Mouse (Mus musculus): ENCODE results near the gene Camta1. TPM values are rescaled to one million over a fixed set of nuclear protein-coding genes. Genes with fewer than 3 reads are reported as not detected.

Camta1 gene
- total RNA-seq, 1 experiment = 9.3 TPM

- no peak for TF ChIP-seq ZC3H11A (IDR thresholded peaks at IDR 0.05; ENCODE audit: borderline replicate concordance, low read depth, low read length)
- TF ChIP-seq CHD2 (IDR thresholded peaks at IDR 0.05; ENCODE audit: low read depth, low read length) = no peak
- no peak for TF ChIP-seq HCFC1 (IDR thresholded peaks at IDR 0.05; ENCODE audit: borderline replicate concordance, insufficient read depth, low read length)
- TF ChIP-seq MAFK (IDR thresholded peaks at IDR 0.05; ENCODE audit: insufficient read depth, low read depth, low read length) = no peak
- TF ChIP-seq ZNF384 (IDR thresholded peaks at IDR 0.05; ENCODE audit: low read depth, low read length) = no peak
- Histone ChIP-seq H3K4me3 (ENCODE audit: insufficient read depth in 1 of 2, low read depth in 1 of 2, low read length in 2 of 2, poor library complexity in 1 of 2, severe bottlenecking in 1 of 2) (no peak overlapping the region), H3K9me3 (ENCODE audit: control insufficient read depth, insufficient read depth, low read depth, low read length) (no peaks in the 10 kb centered on the region), H3K36me3 (ENCODE audit: control insufficient read depth, insufficient read depth, low read length, poor library complexity, severe bottlenecking) (no peaks in the 10 kb centered on the region), H3K27ac (ENCODE audit: insufficient read depth, low read depth, low read length, poor library complexity, severe bottlenecking) (no peak overlapping the region), H3K4me1 (ENCODE audit: control insufficient read depth in 2 of 2, insufficient read depth in 2 of 2, low read length in 2 of 2, poor library complexity in 1 of 2) (peaks cover 0 to 4% of the 10 kb centered on the region in 2 experiments; a peak in 1 of 4 replicates), H3K9ac (ENCODE audit: insufficient read depth, low read depth, low read length, poor library complexity, severe bottlenecking) (no peak overlapping the region)
- in situ Hi-C loops (cut with MboI; ENCODE audit: low sequenced_read_pairs in 2 of 2, unreplicated experiment in 2 of 2) = no loop called here
- DNase-seq (ENCODE audit: low read depth, low spot score) = no peak
These were observed 114.0 kb downstream of the Camta1 start for GRCm38 (mm10) chr4:151747723-151748122.

- Histone ChIP-seq H3K4me3 (ENCODE audit: insufficient read depth in 1 of 2, low read depth in 1 of 2, low read length in 2 of 2, poor library complexity in 1 of 2, severe bottlenecking in 1 of 2) (no peak overlapping the region), H3K4me1 (ENCODE audit: control insufficient read depth in 2 of 2, insufficient read depth in 2 of 2, low read length in 2 of 2, poor library complexity in 1 of 2) (peaks cover 0 to 6% of the 10 kb centered on the region in 2 experiments; a peak in 1 of 4 replicates), H3K9ac (ENCODE audit: insufficient read depth, low read depth, low read length, poor library complexity, severe bottlenecking) (no peak overlapping the region), H3K36me3 (ENCODE audit: control insufficient read depth, insufficient read depth, low read length, poor library complexity, severe bottlenecking) (no peaks in the 10 kb centered on the region), H3K9me3 (ENCODE audit: control insufficient read depth, insufficient read depth, low read depth, low read length) (no peaks in the 10 kb centered on the region), H3K27ac (ENCODE audit: insufficient read depth, low read depth, low read length, poor library complexity, severe bottlenecking) (no peak overlapping the region)
- in situ Hi-C loops (cut with MboI; ENCODE audit: low sequenced_read_pairs in 2 of 2, unreplicated experiment in 2 of 2) = no loop called here
- TF ChIP-seq ZNF384 (IDR thresholded peaks at IDR 0.05; ENCODE audit: low read depth, low read length) (no peak), MAFK (IDR thresholded peaks at IDR 0.05; ENCODE audit: insufficient read depth, low read depth, low read length) (no peak)
- no peak for DNase-seq (ENCODE audit: low read depth, low spot score)
These were observed 115.6 kb downstream of the Camta1 start for GRCm38 (mm10) chr4:151746002-151746606.

- DNase-seq (ENCODE audit: low read depth, low spot score) = no peak
- no peaks in the 10 kb centered on the region for H3K36me3 ChIP-seq (ENCODE audit: control insufficient read depth, insufficient read depth, low read length, poor library complexity, severe bottlenecking)
- H3K4me3 ChIP-seq (ENCODE audit: insufficient read depth in 1 of 2, low read depth in 1 of 2, low read length in 2 of 2, poor library complexity in 1 of 2, severe bottlenecking in 1 of 2) = no peak overlapping the region
- H3K4me1 ChIP-seq (ENCODE audit: control insufficient read depth in 2 of 2, insufficient read depth in 2 of 2, low read length in 2 of 2, poor library complexity in 1 of 2) = peaks cover 0 to 6% of the 10 kb centered on the region in 2 experiments; a peak in 1 of 4 replicates
- no peak overlapping the region for H3K9ac ChIP-seq (ENCODE audit: insufficient read depth, low read depth, low read length, poor library complexity, severe bottlenecking)
- in situ Hi-C loops (cut with MboI; ENCODE audit: low sequenced_read_pairs in 2 of 2, unreplicated experiment in 2 of 2) = no loop called here
- no peak for TF ChIP-seq ZC3H11A (IDR thresholded peaks at IDR 0.05; ENCODE audit: borderline replicate concordance, low read depth, low read length)
- no peak for TF ChIP-seq CHD2 (IDR thresholded peaks at IDR 0.05; ENCODE audit: low read depth, low read length)
- TF ChIP-seq HCFC1 (IDR thresholded peaks at IDR 0.05; ENCODE audit: borderline replicate concordance, insufficient read depth, low read length) = no peak
- TF ChIP-seq MAFK (IDR thresholded peaks at IDR 0.05; ENCODE audit: insufficient read depth, low read depth, low read length) = no peak
- no peak for TF ChIP-seq ZNF384 (IDR thresholded peaks at IDR 0.05; ENCODE audit: low read depth, low read length)
- H3K9me3 ChIP-seq (ENCODE audit: control insufficient read depth, insufficient read depth, low read depth, low read length) = no peaks in the 10 kb centered on the region
- no peak overlapping the region for H3K27ac ChIP-seq (ENCODE audit: insufficient read depth, low read depth, low read length, poor library complexity, severe bottlenecking)
These were observed 120.2 kb downstream of the Camta1 start for GRCm38 (mm10) chr4:151741249-151742137.

- in situ Hi-C loops (cut with MboI; ENCODE audit: low sequenced_read_pairs in 2 of 2, unreplicated experiment in 2 of 2) = no loop called here
- Histone ChIP-seq H3K4me1 (ENCODE audit: control insufficient read depth in 2 of 2, insufficient read depth in 2 of 2, low read length in 2 of 2, poor library complexity in 1 of 2) (peaks cover 0 to 6% of the 10 kb centered on the region in 2 experiments; a peak in 1 of 4 replicates), H3K36me3 (ENCODE audit: control insufficient read depth, insufficient read depth, low read length, poor library complexity, severe bottlenecking) (no peaks in the 10 kb centered on the region), H3K4me3 (ENCODE audit: insufficient read depth in 1 of 2, low read depth in 1 of 2, low read length in 2 of 2, poor library complexity in 1 of 2, severe bottlenecking in 1 of 2) (no peak overlapping the region), H3K27ac (ENCODE audit: insufficient read depth, low read depth, low read length, poor library complexity, severe bottlenecking) (no peak overlapping the region), H3K9me3 (ENCODE audit: control insufficient read depth, insufficient read depth, low read depth, low read length) (no peaks in the 10 kb centered on the region), H3K9ac (ENCODE audit: insufficient read depth, low read depth, low read length, poor library complexity, severe bottlenecking) (no peak overlapping the region)
- no peak for DNase-seq (ENCODE audit: low read depth, low spot score)
- TF ChIP-seq ZC3H11A (IDR thresholded peaks at IDR 0.05; ENCODE audit: borderline replicate concordance, low read depth, low read length) (no peak), ZNF384 (IDR thresholded peaks at IDR 0.05; ENCODE audit: low read depth, low read length) (no peak), CHD2 (IDR thresholded peaks at IDR 0.05; ENCODE audit: low read depth, low read length) (no peak)
These were observed 122.2 kb downstream of the Camta1 start for GRCm38 (mm10) chr4:151739348-151739956.

Data from ES-E14 (cell line).